Mouse (Mus musculus) hindbrain, embryonic 11.5 days (tissue): ENCODE results near the gene Ildr1. TPM values are rescaled to one million over a fixed set of nuclear protein-coding genes. Genes with fewer than 3 reads are reported as not detected.

ENCODE experiments used
- ATAC-seq: fragments of 200-750 bp; cut with Nextera tagmentation; 2 replicates; pipeline ENCODE4 v1.8.0; 2017; ENCODE audit warnings: mild to moderate bottlenecking, moderate TSS enrichment, moderate library complexity; ENCODE audit not compliant: low FRiP score
- DNase-seq: peaks from one replicate; pipeline ENCODE4 v3.0.0-alpha.2; 2015; ENCODE audit warnings: low spot score
- H3K27ac ChIP-seq: fragments of 300-500 bp; sonication (generic); 2 replicates; pipeline ENCODE4 v1.5.1; 2014; ENCODE audit warnings: mild to moderate bottlenecking, low read depth, low read length
- H3K27me3 ChIP-seq: fragments of 300-500 bp; sonication (generic); 2 replicates; pipeline ENCODE4 v1.6.1; 2014; ENCODE audit warnings: mild to moderate bottlenecking, low read length, moderate library complexity, mixed read lengths; ENCODE audit not compliant: control insufficient read depth, insufficient read depth
- H3K36me3 ChIP-seq: fragments of 300-500 bp; sonication (generic); 2 replicates; pipeline ENCODE4 v1.6.1; 2014; ENCODE audit warnings: mild to moderate bottlenecking, low read length, moderate library complexity, mixed read lengths; ENCODE audit not compliant: control insufficient read depth, insufficient read depth
- H3K4me1 ChIP-seq: fragments of 300-500 bp; sonication (generic); replicated peaks from 2 replicates; pipeline ENCODE4 v1.6.1; 2014; ENCODE audit warnings: low read length, mixed read lengths; ENCODE audit not compliant: control insufficient read depth, insufficient read depth
- H3K4me2 ChIP-seq: fragments of 300-500 bp; sonication (generic); replicated peaks from 2 replicates; pipeline ENCODE4 v1.6.1; 2014; ENCODE audit warnings: mild to moderate bottlenecking, low read depth, low read length
- H3K4me3 ChIP-seq: fragments of 300-500 bp; sonication (generic); 2 replicates; pipeline ENCODE4 v1.5.1; 2014; ENCODE audit warnings: low read depth, low read length
- H3K9ac ChIP-seq: fragments of 300-500 bp; sonication (generic); 2 replicates; pipeline ENCODE4 v1.6.1; 2014; ENCODE audit warnings: low read depth, low read length
- H3K9me3 ChIP-seq: fragments of 300-500 bp; sonication (generic); 2 replicates; pipeline ENCODE4 v1.6.1; 2016; ENCODE audit warnings: low read length; ENCODE audit not compliant: control insufficient read depth
- WGBS: fragments of 180-500 bp; shearing (Covaris S2); extraction: QIAGEN DNeasy Blood & Tissue Kit; methylation state at CpG from one replicate; pipeline ENCODE4 v1.1.7; 2014; 5-methylcytosine and 5-hydroxymethylcytosine counted together
- polyA plus RNA-seq: library from polyadenylated mRNA; unstranded; fragments of >200 nt; fragmentation: Nextera tagmentation; extraction: Ambion mirVana; gene quantifications from 2 replicates; pipeline ENCODE4 v1.2.1, GENCODE M21; 2014

Ildr1 gene
- polyA plus RNA-seq, 1 experiment from 2014 or later, result 0.26 TPM

GRCm38 (mm10) chr16:36710794-36711193, 17.0 kb downstream of the Ildr1 start:
- Histone ChIP-seq H3K9ac (no peak overlapping the region), H3K9me3 (no peaks in the 10 kb centered on the region), H3K4me3 (no peak overlapping the region), H3K36me3 (no peaks in the 10 kb centered on the region), H3K27me3 (no peaks in the 10 kb centered on the region), H3K4me1 (no peaks in the 10 kb centered on the region), H3K27ac (no peak overlapping the region), H3K4me2 (no peak overlapping the region)
- no peak for DNase-seq
- WGBS, result 94% methylated on average over 2 of the region's 2 CpGs
- no peak for ATAC-seq

- Histone ChIP-seq H3K27me3 (no peaks in the 10 kb centered on the region), H3K4me3 (no peak overlapping the region), H3K4me1 (no peaks in the 10 kb centered on the region), H3K36me3 (no peaks in the 10 kb centered on the region), H3K4me2 (no peak overlapping the region), H3K9ac (no peak overlapping the region), H3K9me3 (no peaks in the 10 kb centered on the region), H3K27ac (no peak overlapping the region)
- WGBS, result 94% methylated on average over 12 of the region's 12 CpGs
- DNase-seq (no peak), ATAC-seq (no peak)
Observed at GRCm38 (mm10) chr16:36711760-36712159, 18.0 kb downstream of the Ildr1 start.

- no peaks in the 10 kb centered on the region for H3K36me3 ChIP-seq
- H3K27me3 ChIP-seq, result no peaks in the 10 kb centered on the region
- DNase-seq (no peak), ATAC-seq (no peak)
- H3K4me2 ChIP-seq, result no peak overlapping the region
- no peak overlapping the region for H3K9ac ChIP-seq
- H3K9me3 ChIP-seq, result no peaks in the 10 kb centered on the region
- H3K4me3 ChIP-seq, result no peak overlapping the region
- no peaks in the 10 kb centered on the region for H3K4me1 ChIP-seq
- WGBS, result 93% methylated on average over 4 of the region's 4 CpGs
- no peak overlapping the region for H3K27ac ChIP-seq
Observed at GRCm38 (mm10) chr16:36717481-36717880, 23.7 kb downstream of the Ildr1 start.

GRCm38 (mm10) chr16:36718637-36719036, 24.9 kb downstream of the Ildr1 start:
- Histone ChIP-seq H3K36me3 (no peaks in the 10 kb centered on the region), H3K4me3 (no peak overlapping the region), H3K4me2 (no peak overlapping the region), H3K9ac (no peak overlapping the region), H3K27me3 (no peaks in the 10 kb centered on the region), H3K9me3 (no peaks in the 10 kb centered on the region), H3K27ac (no peak overlapping the region), H3K4me1 (no peaks in the 10 kb centered on the region)
- DNase-seq, result no peak
- no peak for ATAC-seq

- no peak for ATAC-seq
- H3K9me3 ChIP-seq, result no peaks in the 10 kb centered on the region
- H3K4me3 ChIP-seq, result no peak overlapping the region
- H3K36me3 ChIP-seq, result no peaks in the 10 kb centered on the region
- H3K4me2 ChIP-seq, result no peak overlapping the region
- no peak overlapping the region for H3K27ac ChIP-seq
- H3K27me3 ChIP-seq, result no peaks in the 10 kb centered on the region
- no peak for DNase-seq
- no peak overlapping the region for H3K9ac ChIP-seq
- 68% methylated on average over 13 of the region's 13 CpGs for WGBS
- H3K4me1 ChIP-seq, result no peaks in the 10 kb centered on the region
Observed at GRCm38 (mm10) chr16:36720194-36721055, 26.6 kb downstream of the Ildr1 start.

- no peak overlapping the region for H3K27ac ChIP-seq
- H3K36me3 ChIP-seq, result no peaks in the 10 kb centered on the region
- DNase-seq (no peak), ATAC-seq (no peak)
- WGBS, result 15% methylated on average over 4 of the region's 4 CpGs
- H3K4me1 ChIP-seq, result no peaks in the 10 kb centered on the region
- no peak overlapping the region for H3K4me3 ChIP-seq
- no peaks in the 10 kb centered on the region for H3K9me3 ChIP-seq
- H3K27me3 ChIP-seq, result no peaks in the 10 kb centered on the region
- H3K4me2 ChIP-seq, result no peak overlapping the region
- no peak overlapping the region for H3K9ac ChIP-seq
Observed at GRCm38 (mm10) chr16:36722739-36723138, 29.0 kb downstream of the Ildr1 start.

- Histone ChIP-seq H3K9me3 (no peaks in the 10 kb centered on the region), H3K27ac (no peak overlapping the region), H3K4me1 (no peaks in the 10 kb centered on the region), H3K4me2 (no peak overlapping the region), H3K4me3 (no peak overlapping the region), H3K9ac (no peak overlapping the region), H3K27me3 (no peaks in the 10 kb centered on the region), H3K36me3 (no peaks in the 10 kb centered on the region)
- 76% methylated on average over 3 of the region's 3 CpGs for WGBS
- DNase-seq, result no peak
- no peak for ATAC-seq
Observed at GRCm38 (mm10) chr16:36723880-36724443, 30.2 kb downstream of the Ildr1 start.

- H3K9ac ChIP-seq, result no peak overlapping the region
- H3K27ac ChIP-seq, result no peak overlapping the region
- H3K27me3 ChIP-seq, result no peaks in the 10 kb centered on the region
- no peak overlapping the region for H3K4me2 ChIP-seq
- no peak for DNase-seq
- no peaks in the 10 kb centered on the region for H3K4me1 ChIP-seq
- no peak for ATAC-seq
- H3K4me3 ChIP-seq, result no peak overlapping the region
- H3K36me3 ChIP-seq, result no peaks in the 10 kb centered on the region
- WGBS, result 91% methylated on average over 2 of the region's 2 CpGs
- no peaks in the 10 kb centered on the region for H3K9me3 ChIP-seq
Observed at GRCm38 (mm10) chr16:36728959-36729358, 35.2 kb downstream of the Ildr1 start.

- no peaks in the 10 kb centered on the region for H3K36me3 ChIP-seq
- H3K4me3 ChIP-seq, result no peak overlapping the region
- H3K4me2 ChIP-seq, result no peak overlapping the region
- H3K9me3 ChIP-seq, result no peaks in the 10 kb centered on the region
- no peak overlapping the region for H3K9ac ChIP-seq
- no peaks in the 10 kb centered on the region for H3K27me3 ChIP-seq
- H3K27ac ChIP-seq, result no peak overlapping the region
- no peak for DNase-seq
- no peak for ATAC-seq
- H3K4me1 ChIP-seq, result no peaks in the 10 kb centered on the region
Observed at GRCm38 (mm10) chr16:36732572-36732971, 38.8 kb downstream of the Ildr1 start.
